Comparison of ENCODE assay signal across 13 mouse cellular contexts in the genomic region with DNA sequence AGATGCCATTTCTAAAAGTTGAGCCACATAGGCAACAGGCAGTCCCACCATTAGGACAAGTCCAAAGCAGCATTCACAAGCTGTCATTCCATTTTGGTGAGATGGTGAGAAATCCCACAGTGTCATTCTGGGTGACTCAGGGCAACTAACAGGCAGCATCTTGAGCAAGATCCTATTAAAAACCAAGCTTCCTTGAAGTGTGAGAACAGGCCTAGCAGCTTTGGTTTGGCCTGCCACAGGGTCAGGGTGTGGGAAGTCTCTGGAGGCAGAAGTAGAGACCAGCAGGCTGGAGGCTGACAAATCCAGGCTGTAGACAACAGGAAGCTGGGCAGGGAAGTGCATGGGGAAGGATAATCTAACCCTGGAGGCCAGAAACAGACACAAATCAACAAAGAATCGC. TPM values are rescaled to one million over a fixed set of nuclear protein-coding genes. Genes with fewer than 3 reads are reported as not detected.
DNase-seq lines count a peak whose midpoint lies in the region; ATAC-seq and TF ChIP-seq lines count a peak whose summit lies in the region.
"Had no signal": no experiment of that assay in that cellular context is flagged by ENCODE, and none has a peak within 500 bp of the region (broad histone marks: within the 10 kb centered on the region; RNA-seq: fewer than 3 reads in every experiment).

No protein-coding gene starts in this region.

- no peak for TF ChIP-seq EP300 in lung, postnatal 0 days (IDR thresholded peaks at IDR 0.05)

- ATAC-seq in lung, postnatal 0 days = peak; percentile 73
- no peak for ATAC-seq in forebrain, embryonic 13.5 days
- ATAC-seq: forebrain, embryonic 15.5 days had no signal

- H3K27ac ChIP-seq in lung, postnatal 0 days (ENCODE audit: low read length) = no peak overlapping the region
- no peak overlapping the region for H3K27ac ChIP-seq in forebrain, embryonic 13.5 days
- H3K27ac ChIP-seq: forebrain, embryonic 15.5 days had no signal

- H3K27me3 ChIP-seq in lung, postnatal 0 days (replicated peaks; ENCODE audit: insufficient read depth, low read length) = no peaks in the 10 kb centered on the region
- no peaks in the 10 kb centered on the region for H3K27me3 ChIP-seq in forebrain, embryonic 13.5 days
- H3K27me3 ChIP-seq: forebrain, embryonic 15.5 days had no signal

- no peak overlapping the region for H3K4me2 ChIP-seq in lung, postnatal 0 days (replicated peaks; ENCODE audit: low read depth, low read length)
- H3K4me2 ChIP-seq in forebrain, embryonic 13.5 days = no peak overlapping the region
- H3K4me2 ChIP-seq: forebrain, embryonic 15.5 days had no signal

- 52% methylated on average over 1 of the region's 1 CpGs for WGBS in lung, postnatal 0 days
- WGBS in forebrain, embryonic 13.5 days = 90% methylated on average over 1 of the region's 1 CpGs

- H3K4me1 ChIP-seq in lung, postnatal 0 days (ENCODE audit: insufficient read depth, low read depth, low read length) = no peaks in the 10 kb centered on the region
- no peaks in the 10 kb centered on the region for H3K4me1 ChIP-seq in forebrain, embryonic 13.5 days
- H3K4me1 ChIP-seq: forebrain, embryonic 15.5 days had no signal

- no peak overlapping the region for H3K4me3 ChIP-seq in lung, postnatal 0 days (ENCODE audit: low read depth, low read length)
- no peak overlapping the region for H3K4me3 ChIP-seq in forebrain, embryonic 13.5 days
- H3K4me3 ChIP-seq: forebrain, embryonic 15.5 days had no signal

- no peaks in the 10 kb centered on the region for H3K36me3 ChIP-seq in lung, postnatal 0 days (ENCODE audit: insufficient read depth, low read length)
- no peaks in the 10 kb centered on the region for H3K36me3 ChIP-seq in forebrain, embryonic 13.5 days (ENCODE audit: poor library complexity, severe bottlenecking)
- H3K36me3 ChIP-seq: forebrain, embryonic 15.5 days had no signal

- no peaks in the 10 kb centered on the region for H3K9me3 ChIP-seq in lung, postnatal 0 days (ENCODE audit: low read length)
- H3K9me3 ChIP-seq in forebrain, embryonic 13.5 days (replicated peaks) = no peaks in the 10 kb centered on the region
- H3K9me3 ChIP-seq: forebrain, embryonic 15.5 days had no signal

- DNase-seq in gastrocnemius, adult 18-20 months (ENCODE audit: low spot score) = peak; percentile 22
- no peak for DNase-seq in gastrocnemius, postnatal 10 days
- DNase-seq in urinary bladder, postnatal 36 days (ENCODE audit: low spot score in 2 of 2) = peak; percentile 32 to 40
- DNase-seq in urinary bladder, postnatal 10 days (ENCODE audit: low spot score) = no peak
- DNase-seq in lung, postnatal 0 days (ENCODE audit: low spot score) = peak; percentile 53
- DNase-seq in retina, postnatal 1 day = no peak
- DNase-seq in natural killer cell, adult 2 months (ENCODE audit: low spot score in 2 of 2) = no peak
- DNase-seq: adrenal gland, postnatal 10 days; cerebellum, adult 11-12 months; right cerebral cortex, adult 18-20 months had no signal

- no peak for TF ChIP-seq CTCF in lung, postnatal 0 days (IDR thresholded peaks at IDR 0.05)

- H3K9ac ChIP-seq in lung, postnatal 0 days (replicated peaks; ENCODE audit: low read depth) = no peak overlapping the region
- no peak overlapping the region for H3K9ac ChIP-seq in forebrain, embryonic 13.5 days
- H3K9ac ChIP-seq: forebrain, embryonic 15.5 days had no signal

RNA-seq across cellular contexts. Expression of gene Enkur, which starts 22.4 kb away (rescaled TPM):
- under 1 TPM; 0.28 to 0.50 TPM for total RNA-seq in gastrocnemius, adult 18-20 months (2021)
- total RNA-seq in gastrocnemius, postnatal 10 days (2021) = 1 to 10 TPM; 4.1 to 5.3 TPM
- 10.2 and 12.5 TPM in 2 replicates for polyA plus RNA-seq in lung, postnatal 0 days (2015; fragmentation: Nextera tagmentation; extraction: Ambion mirVana)
- polyA plus RNA-seq in forebrain, embryonic 13.5 days (2015; fragmentation: Nextera tagmentation; extraction: Ambion mirVana) = 2.1 and 2.3 TPM in 2 replicates
- polyA plus RNA-seq: limb, embryonic 11.5 days had no signal

RNA-seq across cellular contexts. Expression of gene Thnsl1, which starts 22.7 kb away (rescaled TPM):
- total RNA-seq in gastrocnemius, adult 18-20 months (2021) = 1 to 10 TPM; 3.2 to 4.6 TPM
- total RNA-seq in gastrocnemius, postnatal 10 days (2021) = 1 to 10 TPM; 2.9 to 4.1 TPM
- 3.8 and 5.7 TPM in 2 replicates for polyA plus RNA-seq in lung, postnatal 0 days (2015; fragmentation: Nextera tagmentation; extraction: Ambion mirVana)
- polyA plus RNA-seq in forebrain, embryonic 13.5 days (2015; fragmentation: Nextera tagmentation; extraction: Ambion mirVana) = 20.2 and 21.7 TPM in 2 replicates

Comparison
In these comparisons a context has a peak if more than half of its experiments do, and no peak if none do; other contexts are left out.
1. DNase-seq: peak in gastrocnemius, adult 18-20 months (single experiment), urinary bladder, postnatal 36 days (2 of 2) and lung, postnatal 0 days (single experiment); none in gastrocnemius, postnatal 10 days (single experiment), urinary bladder, postnatal 10 days (single experiment), retina, postnatal 1 day (single experiment) and natural killer cell, adult 2 months (0 of 2).